Mouse (Mus musculus): Measurements from ENCODE around the gene Stim1.

- TF ChIP-seq USF2 (conservative IDR thresholded peaks at IDR 0.05; ENCODE audit: low read depth, low read length) (no peak), CTCF (conservative IDR thresholded peaks at IDR 0.05 in 1 of 2, IDR thresholded peaks at IDR 0.05 in 1 of 2; ENCODE audit: low read depth in 2 of 2, low read length in 2 of 2) (no peak), CHD2 (IDR thresholded peaks at IDR 0.05; ENCODE audit: low read length) (no peak)
These were observed 43.2 kb downstream of the Stim1 start for GRCm38 (mm10) chr7:102310821-102311220.

All from CH12.LX (cell line).